Mouse (Mus musculus): ENCODE results near the gene Zfhx3.

DNA sequence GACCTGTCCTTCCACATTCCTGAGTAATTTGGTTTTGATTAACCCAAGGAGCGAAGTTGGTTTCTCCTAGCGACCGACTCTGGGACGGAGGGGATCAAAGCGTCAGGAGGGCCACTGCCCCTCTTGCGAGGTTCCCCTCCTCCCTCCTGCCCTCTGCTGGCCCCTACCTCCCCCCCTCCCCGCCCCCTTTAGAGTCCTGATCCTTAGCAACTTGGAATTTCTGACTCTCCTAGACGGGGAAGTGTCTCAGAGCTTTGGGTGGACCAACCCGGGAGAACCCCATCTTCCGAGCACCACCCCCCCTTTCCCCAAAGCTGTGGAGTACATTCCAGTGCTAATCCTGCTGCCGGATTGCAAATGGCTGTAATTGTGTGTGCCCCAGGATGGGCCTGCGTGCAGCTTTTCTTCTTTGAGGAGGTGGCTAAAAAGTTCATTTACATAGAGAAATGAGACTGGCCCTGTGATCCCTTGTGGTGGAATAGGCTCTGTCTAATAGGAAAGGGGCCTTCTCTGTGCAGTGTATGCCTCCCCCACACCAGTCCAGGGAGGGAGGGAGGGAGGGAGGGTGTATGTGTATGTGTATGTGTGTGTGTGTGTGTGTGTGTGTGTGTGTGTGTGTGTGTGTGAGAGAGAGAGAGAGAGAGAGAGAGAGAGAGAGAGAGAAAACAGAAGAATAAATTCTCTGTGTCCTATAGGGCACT lies 784.2 kb downstream of the Zfhx3 start:
- TF ChIP-seq CTCF (IDR thresholded peaks at IDR 0.05 in 2 of 3, conservative IDR thresholded peaks at IDR 0.05 in 1 of 3; ENCODE audit: control insufficient read depth in 1 of 3, insufficient read depth in 1 of 3, low read depth in 2 of 3, low read length in 3 of 3, poor library complexity in 1 of 3, severe bottlenecking in 1 of 3) (no peak), TAL1 (IDR thresholded peaks at IDR 0.05; ENCODE audit: low read length) (no peak), TBP (IDR thresholded peaks at IDR 0.05; ENCODE audit: low read depth, low read length) (no peak), MAZ (IDR thresholded peaks at IDR 0.05; ENCODE audit: low read depth, low read length) (no peak)

All from MEL (cell line).